Mouse (Mus musculus) lung, embryonic 14.5 days (tissue): ENCODE measurements around the gene Trim41. TPM values are rescaled to one million over a fixed set of nuclear protein-coding genes. Genes with fewer than 3 reads are reported as not detected.
A peak's percentile ranks its signal among the peaks of the same experiment; 100 is the strongest.

Experiments
- ATAC-seq: fragments of 200-750 bp; cut with Nextera tagmentation; 2 replicates; pipeline ENCODE4 v1.8.0; 2017; ENCODE audit warnings: mild to moderate bottlenecking, moderate TSS enrichment, moderate library complexity; ENCODE audit not compliant: insufficient read depth
- DNase-seq: peaks from one replicate; pipeline ENCODE4 v3.0.0-alpha.2; 2015
- H3K27ac ChIP-seq: fragments of 300-500 bp; sonication (generic); 2 replicates; pipeline ENCODE4 v1.5.1; 2014; ENCODE audit warnings: low read depth, mild to moderate bottlenecking, moderate library complexity
- H3K27me3 ChIP-seq: fragments of 300-500 bp; sonication (generic); 2 replicates; pipeline ENCODE4 v1.6.1; 2014; ENCODE audit warnings: low read length, control low read depth; ENCODE audit not compliant: insufficient read depth
- H3K36me3 ChIP-seq: fragments of 300-500 bp; sonication (generic); 2 replicates; pipeline ENCODE4 v1.6.1; 2014; ENCODE audit warnings: control low read depth; ENCODE audit not compliant: insufficient read depth
- H3K4me1 ChIP-seq: fragments of 300-500 bp; sonication (generic); 2 replicates; pipeline ENCODE4 v1.6.1; 2014; ENCODE audit warnings: antibody characterized with exemption, control low read depth; ENCODE audit not compliant: insufficient read depth
- H3K4me2 ChIP-seq: fragments of 300-500 bp; sonication (generic); 2 replicates; pipeline ENCODE4 v1.6.1; 2014; ENCODE audit warnings: mild to moderate bottlenecking
- H3K4me3 ChIP-seq: fragments of 300-500 bp; sonication (generic); 2 replicates; pipeline ENCODE4 v1.5.1; 2014; ENCODE audit warnings: low read depth, low read length
- H3K9ac ChIP-seq: fragments of 300-500 bp; sonication (generic); 2 replicates; pipeline ENCODE4 v1.6.1; 2014
- H3K9me3 ChIP-seq: fragments of 300-500 bp; sonication (generic); 2 replicates; pipeline ENCODE4 v1.6.1; 2016; ENCODE audit warnings: low read depth, low read length, control low read depth
- CTCF ChIP-seq: IDR thresholded peaks from 2 replicates; pipeline ENCODE4 v1.5.1; 2016; ENCODE audit warnings: antibody characterized with exemption, low read depth
- WGBS: fragments of 180-500 bp; shearing (Covaris S2); extraction: QIAGEN DNeasy Blood & Tissue Kit; methylation state at CpG from one replicate; pipeline ENCODE4 v1.1.7; 2014; 5-methylcytosine and 5-hydroxymethylcytosine counted together
- polyA plus RNA-seq: library from polyadenylated mRNA; unstranded; fragments of >200 nt; fragmentation: Nextera tagmentation; extraction: Ambion mirVana; gene quantifications from 2 replicates; pipeline ENCODE4 v1.2.1, GENCODE M21; 2014

Trim41 gene
- polyA plus RNA-seq, 1 experiment from 2014 or later, result 4.6 TPM

- no peak overlapping the region for H3K9ac ChIP-seq
- TF ChIP-seq CTCF, result no peak
- no peaks in the 10 kb centered on the region for H3K27me3 ChIP-seq
- no peaks in the 10 kb centered on the region for H3K4me1 ChIP-seq
- H3K4me2 ChIP-seq, result no peak overlapping the region
- no peak for ATAC-seq
- no peaks in the 10 kb centered on the region for H3K9me3 ChIP-seq
- H3K36me3 ChIP-seq, result no peaks in the 10 kb centered on the region
- no peak for DNase-seq
- WGBS, result 69% methylated on average over 6 of the region's 6 CpGs
- H3K27ac ChIP-seq, result no peak overlapping the region
- no peak overlapping the region for H3K4me3 ChIP-seq
These were observed 27.2 kb upstream of the Trim41 start for GRCm38 (mm10) chr11:48844309-48844708.

GRCm38 (mm10) chr11:48843202-48843601, 26.0 kb upstream of the Trim41 start:
- DNase-seq, result no peak
- Histone ChIP-seq H3K27me3 (no peaks in the 10 kb centered on the region), H3K9ac (no peak overlapping the region), H3K9me3 (no peaks in the 10 kb centered on the region), H3K27ac (no peak overlapping the region), H3K4me1 (no peaks in the 10 kb centered on the region), H3K4me3 (no peak overlapping the region), H3K4me2 (no peak overlapping the region), H3K36me3 (no peaks in the 10 kb centered on the region)
- no peak for TF ChIP-seq CTCF
- ATAC-seq, result no peak
- WGBS, result 51% methylated on average over 11 of the region's 11 CpGs

GRCm38 (mm10) chr11:48842378-48842792, 25.2 kb upstream of the Trim41 start:
- no peak overlapping the region for H3K4me2 ChIP-seq
- no peak for DNase-seq
- WGBS, result 68% methylated on average over 4 of the region's 4 CpGs
- no peaks in the 10 kb centered on the region for H3K4me1 ChIP-seq
- ATAC-seq, result no peak
- H3K27ac ChIP-seq, result no peak overlapping the region
- H3K9ac ChIP-seq, result no peak overlapping the region
- H3K4me3 ChIP-seq, result no peak overlapping the region
- no peaks in the 10 kb centered on the region for H3K9me3 ChIP-seq
- H3K27me3 ChIP-seq, result no peaks in the 10 kb centered on the region
- H3K36me3 ChIP-seq, result no peaks in the 10 kb centered on the region
- TF ChIP-seq CTCF, result no peak

GRCm38 (mm10) chr11:48841213-48841612, 24.1 kb upstream of the Trim41 start:
- Histone ChIP-seq H3K9me3 (no peaks in the 10 kb centered on the region), H3K9ac (no peak overlapping the region), H3K27ac (no peak overlapping the region), H3K4me2 (no peak overlapping the region), H3K4me3 (no peak overlapping the region), H3K36me3 (no peaks in the 10 kb centered on the region), H3K27me3 (no peaks in the 10 kb centered on the region), H3K4me1 (0 out of 2 replicates have a peak, but pooled peaks cover 3% of the 10 kb centered on the region)
- TF ChIP-seq CTCF, result no peak
- 76% methylated on average over 5 of the region's 5 CpGs for WGBS
- DNase-seq, result no peak
- no peak for ATAC-seq

- no peak for TF ChIP-seq CTCF
- no peak overlapping the region for H3K9ac ChIP-seq
- H3K27ac ChIP-seq, result no peak overlapping the region
- no peaks in the 10 kb centered on the region for H3K36me3 ChIP-seq
- no peak overlapping the region for H3K4me3 ChIP-seq
- no peaks in the 10 kb centered on the region for H3K27me3 ChIP-seq
- H3K4me1 ChIP-seq, result 0 out of 2 replicates have a peak, but pooled peaks cover 3% of the 10 kb centered on the region
- H3K9me3 ChIP-seq, result no peaks in the 10 kb centered on the region
- no peak for DNase-seq
- no peak for ATAC-seq
- H3K4me2 ChIP-seq, result no peak overlapping the region
These were observed 23.7 kb upstream of the Trim41 start for GRCm38 (mm10) chr11:48840805-48841204.

GRCm38 (mm10) chr11:48838879-48839680, 21.9 kb upstream of the Trim41 start:
- WGBS, result 70% methylated on average over 10 of the region's 10 CpGs
- H3K27ac ChIP-seq, result no peak overlapping the region
- no peak for TF ChIP-seq CTCF
- no peak for DNase-seq
- 0 out of 2 replicates have a peak, but pooled peaks cover 4% of the 10 kb centered on the region for H3K27me3 ChIP-seq
- no peaks in the 10 kb centered on the region for H3K9me3 ChIP-seq
- H3K4me3 ChIP-seq, result peak overlapping the region; percentile 79
- peak overlapping the region; percentile 90 for H3K4me2 ChIP-seq
- H3K9ac ChIP-seq, result no peak overlapping the region; the same call in 1 of the 2 replicates
- no peaks in the 10 kb centered on the region for H3K36me3 ChIP-seq
- H3K4me1 ChIP-seq, result 0 out of 2 replicates have a peak, but pooled peaks cover 3% of the 10 kb centered on the region
- ATAC-seq, result no peak

GRCm38 (mm10) chr11:48838181-48838797, 21.1 kb upstream of the Trim41 start:
- DNase-seq, result peak; percentile 60

More at GRCm38 (mm10) chr11:48838181-48838797, 21.1 kb upstream of the Trim41 start:
- under 1% methylated on average over 16 of the region's 16 CpGs for WGBS
- 0 out of 2 replicates have a peak, but pooled peaks cover 3% of the 10 kb centered on the region for H3K4me1 ChIP-seq
- 0 out of 2 replicates have a peak overlapping the region, but pooled peaks have one; percentile 24 for H3K27ac ChIP-seq
- TF ChIP-seq CTCF, result no peak
- H3K4me3 ChIP-seq, result peak overlapping the region; percentile 79
- peak overlapping the region; percentile 72 for H3K9ac ChIP-seq
- peak overlapping the region; percentile 90 for H3K4me2 ChIP-seq
- H3K9me3 ChIP-seq, result no peaks in the 10 kb centered on the region
- 0 out of 2 replicates have a peak, but pooled peaks cover 4% of the 10 kb centered on the region for H3K27me3 ChIP-seq
- ATAC-seq, result no peak
- no peaks in the 10 kb centered on the region for H3K36me3 ChIP-seq
